Mouse (Mus musculus) heart, postnatal 0 days (tissue): ENCODE measurements around the gene Tada2b. TPM values are rescaled to one million over a fixed set of nuclear protein-coding genes. Genes with fewer than 3 reads are reported as not detected.

Experiments used
- ATAC-seq: fragments of 200-750 bp; cut with Nextera tagmentation; 2 replicates; pipeline ENCODE4 v1.8.0; 2017; ENCODE audit warnings: low read depth, moderate number of reproducible peaks, moderate library complexity; ENCODE audit not compliant: insufficient read depth
- DNase-seq: peaks from one replicate; pipeline ENCODE4 v3.0.0-alpha.2; 2016; ENCODE audit warnings: low spot score
- H3K27ac ChIP-seq: fragments of 300-500 bp; sonication (generic); 2 replicates; pipeline ENCODE4 v1.5.1; 2014; ENCODE audit warnings: low read depth, mild to moderate bottlenecking
- H3K27me3 ChIP-seq: fragments of 300-500 bp; sonication (generic); 2 replicates; pipeline ENCODE4 v1.6.1; 2014; ENCODE audit warnings: low read length, mixed read lengths; ENCODE audit not compliant: control insufficient read depth, insufficient read depth
- H3K36me3 ChIP-seq: fragments of 300-500 bp; sonication (generic); replicated peaks from 2 replicates; pipeline ENCODE4 v1.6.1; 2014; ENCODE audit warnings: low read length, mixed read lengths; ENCODE audit not compliant: control insufficient read depth, insufficient read depth
- H3K4me1 ChIP-seq: fragments of 300-500 bp; sonication (generic); 2 replicates; pipeline ENCODE4 v1.6.1; 2014; ENCODE audit warnings: antibody characterized with exemption; ENCODE audit not compliant: control insufficient read depth, insufficient read depth
- H3K4me2 ChIP-seq: fragments of 300-500 bp; sonication (generic); 2 replicates; pipeline ENCODE4 v1.6.1; 2014; ENCODE audit warnings: low read depth, mild to moderate bottlenecking, low read length, moderate library complexity
- H3K4me3 ChIP-seq: fragments of 300-500 bp; sonication (generic); 2 replicates; pipeline ENCODE4 v1.5.1; 2014; ENCODE audit warnings: low read depth, low read length
- H3K9ac ChIP-seq: fragments of 300-500 bp; sonication (generic); replicated peaks from 2 replicates; pipeline ENCODE4 v1.6.1; 2014; ENCODE audit warnings: low read depth, low read length, mixed read lengths
- H3K9me3 ChIP-seq: fragments of 300-500 bp; sonication (generic); replicated peaks from 2 replicates; pipeline ENCODE4 v1.6.1; 2016; ENCODE audit warnings: low read length; ENCODE audit not compliant: control insufficient read depth
- CTCF ChIP-seq: IDR thresholded peaks from 2 replicates; pipeline ENCODE4 v1.5.1; 2016; ENCODE audit warnings: antibody characterized with exemption, control low read depth, low read depth
- EP300 ChIP-seq: IDR thresholded peaks from 2 replicates; pipeline ENCODE4 v1.6.1; 2016; ENCODE audit warnings: antibody characterized with exemption, low read depth
- WGBS: fragments of 180-500 bp; shearing (Covaris S2); extraction: QIAGEN DNeasy Blood & Tissue Kit; methylation state at CpG from one replicate; pipeline ENCODE4 v1.1.7; 2014; 5-methylcytosine and 5-hydroxymethylcytosine counted together
- polyA plus RNA-seq: library from polyadenylated mRNA; unstranded; fragments of >200 nt; fragmentation: Nextera tagmentation; extraction: Ambion mirVana; gene quantifications from 2 replicates; pipeline ENCODE4 v1.2.1, GENCODE M21; 2015
- total RNA-seq: library from RNA; depleted of rRNA; stranded (reverse); fragments of >200 nt; gene quantifications from 2 replicates; pipeline ENCODE4 v1.2.3, GENCODE M21; 2014; ENCODE audit warnings: low replicate concordance

Gene Tada2b
- total and polyA plus RNA-seq, 2 experiments from 2014 or later, result 1.7 to 10.3 TPM

GRCm38 (mm10) chr5:36525216-36525615, 41.1 kb upstream of the Tada2b start:
- no peak overlapping the region for H3K27ac ChIP-seq
- H3K4me2 ChIP-seq, result no peak overlapping the region
- H3K9me3 ChIP-seq, result no peaks in the 10 kb centered on the region
- ATAC-seq (no peak), DNase-seq (no peak)
- no peaks in the 10 kb centered on the region for H3K27me3 ChIP-seq
- 82% methylated on average over 2 of the region's 2 CpGs for WGBS
- no peak for TF ChIP-seq CTCF
- TF ChIP-seq EP300, result no peak
- peaks cover 11% of the 10 kb centered on the region; the same call in 1 of the 2 replicates for H3K4me1 ChIP-seq
- no peak overlapping the region for H3K4me3 ChIP-seq
- H3K9ac ChIP-seq, result no peak overlapping the region
- peaks cover 16% of the 10 kb centered on the region for H3K36me3 ChIP-seq

DNA sequence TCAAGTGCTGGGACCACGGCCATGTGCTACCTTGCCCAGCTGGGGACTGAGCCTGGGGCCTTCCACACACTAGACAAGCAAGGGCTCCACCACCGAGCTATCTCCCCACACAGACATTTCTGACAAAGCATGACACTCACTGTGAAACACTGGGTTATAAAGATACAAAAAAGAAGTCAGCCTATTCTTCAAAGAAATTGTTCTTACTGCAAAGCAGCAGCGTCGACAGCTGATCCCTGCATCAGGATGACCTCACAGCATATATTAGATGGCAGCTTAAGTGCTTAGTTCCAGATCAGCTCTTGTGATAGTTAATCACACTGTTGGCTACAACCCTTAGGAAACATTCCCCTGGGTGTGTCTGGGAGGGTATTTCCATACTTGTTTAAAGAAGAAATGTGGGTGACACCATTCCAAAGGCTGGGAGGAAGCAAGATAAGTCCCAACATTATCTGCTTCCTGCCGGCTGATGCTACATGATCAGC, 39.2 kb upstream of the Tada2b start:
- no peak for TF ChIP-seq EP300
- DNase-seq (no peak), ATAC-seq (no peak)
- no peak overlapping the region for H3K9ac ChIP-seq
- H3K36me3 ChIP-seq, result peaks cover 36% of the 10 kb centered on the region
- H3K27ac ChIP-seq, result no peak overlapping the region
- H3K9me3 ChIP-seq, result no peaks in the 10 kb centered on the region
- H3K4me2 ChIP-seq, result no peak overlapping the region
- 34% methylated on average over 5 of the region's 5 CpGs for WGBS
- H3K4me3 ChIP-seq, result no peak overlapping the region
- H3K27me3 ChIP-seq, result no peaks in the 10 kb centered on the region
- 0 out of 2 replicates have a peak, but pooled peaks cover 5% of the 10 kb centered on the region for H3K4me1 ChIP-seq

DNA sequence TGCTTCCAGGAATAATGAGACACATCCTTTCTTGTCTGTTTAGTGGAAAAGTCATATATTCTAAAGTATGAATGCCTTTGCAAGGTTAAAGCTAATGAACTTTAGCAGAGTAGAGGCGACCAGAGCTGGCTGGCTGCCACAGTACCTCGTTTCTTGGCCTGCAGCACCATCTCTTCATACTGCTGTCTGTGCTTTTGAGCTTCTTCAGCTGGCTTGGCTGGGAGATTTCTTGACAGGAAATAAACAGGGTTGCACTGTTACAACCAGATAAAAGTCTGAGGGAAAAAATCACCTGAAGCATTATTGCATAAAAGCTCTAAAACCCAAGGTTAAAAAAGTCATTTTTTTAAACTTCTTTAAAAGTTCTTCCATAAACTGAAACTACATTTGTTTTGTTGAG, 38.7 kb upstream of the Tada2b start:
- WGBS, result 11% methylated on average over 2 of the region's 2 CpGs
- Histone ChIP-seq H3K27me3 (no peaks in the 10 kb centered on the region), H3K4me1 (0 out of 2 replicates have a peak, but pooled peaks cover 5% of the 10 kb centered on the region), H3K27ac (no peak overlapping the region), H3K9me3 (no peaks in the 10 kb centered on the region), H3K4me3 (no peak overlapping the region), H3K4me2 (no peak overlapping the region), H3K9ac (no peak overlapping the region), H3K36me3 (peaks cover 41% of the 10 kb centered on the region)
- TF ChIP-seq CTCF (no peak), EP300 (no peak)
- no peak for ATAC-seq
- DNase-seq, result no peak

DNA sequence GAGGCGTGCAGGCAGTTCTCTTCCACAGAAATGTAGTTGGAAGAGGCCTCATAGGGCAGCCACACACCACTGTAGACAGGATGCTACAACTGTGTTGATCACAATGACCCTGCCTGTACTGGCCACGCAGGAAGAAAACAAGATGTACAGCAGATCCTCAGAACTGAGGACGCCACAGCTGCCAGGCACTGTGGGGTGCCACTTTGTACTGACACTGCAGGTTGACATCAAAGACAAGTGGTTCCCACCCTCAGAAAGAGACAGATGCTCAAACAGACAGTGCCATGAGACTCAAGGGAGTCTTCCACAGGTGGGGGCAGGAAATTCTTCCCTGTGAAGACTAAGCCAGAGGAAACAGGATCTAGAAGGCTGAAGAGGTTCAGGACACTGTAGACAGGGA, 35.7 kb upstream of the Tada2b start:
- no peak for TF ChIP-seq EP300
- no peak for TF ChIP-seq CTCF
- 89% methylated on average over 3 of the region's 3 CpGs for WGBS
- Histone ChIP-seq H3K4me3 (no peak overlapping the region), H3K9me3 (no peaks in the 10 kb centered on the region), H3K4me1 (0 out of 2 replicates have a peak, but pooled peaks cover 5% of the 10 kb centered on the region), H3K27ac (no peak overlapping the region), H3K36me3 (peaks cover 52% of the 10 kb centered on the region), H3K27me3 (no peaks in the 10 kb centered on the region), H3K9ac (no peak overlapping the region), H3K4me2 (no peak overlapping the region)
- ATAC-seq (no peak), DNase-seq (no peak)

- no peak for ATAC-seq
These were observed 33.5 kb upstream of the Tada2b start for GRCm38 (mm10) chr5:36517596-36517995.

DNA sequence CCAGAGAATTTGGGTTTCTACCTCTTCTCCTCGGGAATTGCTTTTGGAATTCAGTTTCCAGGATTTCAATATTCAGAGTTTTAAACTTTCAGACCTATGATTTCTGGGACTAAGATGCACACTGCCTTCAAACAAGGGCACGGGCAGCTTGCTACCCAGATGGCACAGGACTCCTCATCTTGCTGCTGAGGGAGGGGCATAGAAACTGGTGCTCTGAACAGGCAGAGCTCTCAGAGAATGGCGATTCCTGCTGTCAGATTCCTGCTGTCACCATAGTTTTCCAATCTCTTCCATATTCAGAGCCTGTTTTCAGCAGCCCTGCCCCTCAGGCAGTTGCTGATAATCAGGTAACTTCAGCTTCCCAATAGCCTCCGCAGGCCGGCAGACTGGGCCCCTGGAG, 31.5 kb upstream of the Tada2b start:
- peaks cover 74% of the 10 kb centered on the region for H3K36me3 ChIP-seq
- WGBS, result 63% methylated on average over 5 of the region's 5 CpGs
- H3K4me1 ChIP-seq, result no peaks in the 10 kb centered on the region
- no peak for TF ChIP-seq EP300
- TF ChIP-seq CTCF, result no peak
- no peaks in the 10 kb centered on the region for H3K9me3 ChIP-seq
- H3K27ac ChIP-seq, result no peak overlapping the region
- ATAC-seq (no peak), DNase-seq (no peak)
- H3K27me3 ChIP-seq, result no peaks in the 10 kb centered on the region
- H3K9ac ChIP-seq, result no peak overlapping the region
- no peak overlapping the region for H3K4me2 ChIP-seq
- no peak overlapping the region for H3K4me3 ChIP-seq

More at GRCm38 (mm10) chr5:36517596-36517995, 33.5 kb upstream of the Tada2b start:
- Histone ChIP-seq H3K4me3 (no peak overlapping the region), H3K4me2 (no peak overlapping the region), H3K9ac (no peak overlapping the region), H3K4me1 (no peaks in the 10 kb centered on the region), H3K27me3 (no peaks in the 10 kb centered on the region), H3K36me3 (peaks cover 62% of the 10 kb centered on the region), H3K9me3 (no peaks in the 10 kb centered on the region), H3K27ac (no peak overlapping the region)
- no peak for DNase-seq
- TF ChIP-seq EP300 (no peak), CTCF (no peak)
- WGBS, result 92% methylated on average over 3 of the region's 3 CpGs
